Mouse (Mus musculus): ENCODE data around the gene Ctf2. TPM values are rescaled to one million over a fixed set of nuclear protein-coding genes. Genes with fewer than 3 reads are reported as not detected.

The Ctf2 gene
- polyA plus RNA-seq, 1 experiment: not detected

DNA sequence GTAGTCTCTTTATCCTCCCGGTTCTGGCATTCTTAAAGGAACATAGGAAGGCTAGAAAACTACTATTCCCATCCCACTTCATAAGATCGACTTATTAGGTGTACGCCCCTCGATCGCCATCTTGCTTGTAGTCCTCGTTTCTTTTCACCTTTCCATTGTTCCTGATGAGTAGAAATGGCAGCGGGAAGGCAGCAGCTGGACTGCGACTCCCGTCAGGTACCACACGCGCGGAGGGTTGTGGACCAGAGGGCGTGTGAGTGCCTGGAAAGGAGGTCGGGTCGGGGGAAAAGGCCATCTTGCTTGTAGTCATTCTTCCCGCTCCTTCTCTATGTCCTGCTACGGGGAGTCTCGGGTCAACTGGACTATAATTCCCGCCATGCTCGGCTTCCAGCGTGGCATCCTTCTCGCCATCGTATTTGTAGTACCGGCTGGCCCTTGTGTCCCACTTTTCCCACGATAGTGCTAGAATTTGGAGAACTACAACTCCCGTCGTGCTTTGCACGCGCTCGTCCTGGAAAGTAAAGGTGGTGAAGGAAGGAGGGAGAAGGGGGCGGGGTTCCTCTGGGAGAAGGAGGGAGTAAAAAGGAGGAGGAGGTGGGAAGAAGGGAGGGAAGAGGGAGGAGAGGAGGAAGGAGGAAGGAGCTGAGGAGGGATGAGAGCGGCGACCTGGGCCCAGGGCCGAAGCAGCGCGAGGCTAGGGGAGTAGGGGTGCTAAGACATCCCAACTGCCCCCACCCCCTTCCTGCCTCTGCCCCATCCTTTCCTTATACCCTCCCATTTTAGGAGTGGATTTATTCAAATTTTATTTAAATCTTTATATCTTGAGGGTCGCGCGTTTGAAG is 13.9 kb upstream of the Ctf2 start:
- TF ChIP-seq GATA1 (IDR thresholded peaks at IDR 0.05; ENCODE audit: low read length): no peak

DNA sequence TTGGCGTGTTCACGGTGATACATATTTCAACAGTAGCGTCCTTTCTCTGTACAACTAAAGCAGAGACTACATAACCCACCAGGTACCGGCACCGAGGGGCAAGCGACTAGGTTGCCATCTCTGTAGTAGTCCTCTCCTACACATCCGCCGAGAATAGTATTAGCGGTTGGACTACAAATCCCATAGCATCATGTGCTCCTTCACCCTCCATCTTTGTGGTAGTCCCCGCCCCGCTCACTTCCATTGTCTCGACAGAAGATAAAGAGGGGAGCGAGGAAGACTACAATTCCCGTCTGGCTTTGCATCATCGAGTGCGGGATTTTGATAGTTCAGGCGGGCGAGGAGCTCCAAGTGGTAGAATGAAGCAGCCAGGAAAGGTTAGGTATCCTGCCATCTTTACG is 13.3 kb upstream of the Ctf2 start:
- TF ChIP-seq GATA1 (IDR thresholded peaks at IDR 0.05; ENCODE audit: low read length): no peak

DNA sequence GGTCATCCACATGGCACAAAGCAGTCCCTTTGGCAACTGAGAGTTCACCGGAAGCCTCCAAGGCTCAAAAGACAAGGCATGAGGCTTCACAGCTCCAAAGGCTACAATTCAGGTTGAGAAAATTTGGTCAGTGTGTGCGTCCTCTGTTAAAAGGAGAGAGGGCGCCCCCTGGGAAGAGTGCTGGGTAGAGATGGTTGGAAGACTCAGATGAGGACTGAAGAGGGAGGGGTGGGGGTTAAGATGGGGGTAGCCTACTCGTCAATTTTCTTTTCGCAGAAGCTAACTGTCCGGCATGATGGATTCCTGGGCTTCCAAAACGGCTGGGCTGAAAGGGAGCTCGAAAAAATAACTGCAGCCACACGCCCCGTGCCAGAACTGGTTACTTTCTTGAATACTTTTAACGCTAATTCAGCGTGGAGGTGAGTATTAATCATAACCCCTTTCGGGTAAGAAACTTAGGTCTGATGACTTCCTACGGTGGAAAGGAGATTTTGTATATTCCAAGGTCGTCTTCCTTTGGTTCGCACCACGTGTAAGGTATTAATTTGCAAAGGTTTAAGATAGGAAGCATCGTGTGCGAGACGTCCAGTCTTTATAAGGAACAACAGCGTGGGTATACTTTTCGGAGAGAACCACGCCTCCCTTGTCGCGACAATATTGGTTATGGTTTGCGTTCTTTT is 12.5 kb upstream of the Ctf2 start, which contains the start of gene Fbxl19:
Gene Fbxl19, plus strand, starts transcription at position 178 of the 680 bp plus-strand sequence.
- TF ChIP-seq GATA1 (IDR thresholded peaks at IDR 0.05; ENCODE audit: low read length): no peak

DNA sequence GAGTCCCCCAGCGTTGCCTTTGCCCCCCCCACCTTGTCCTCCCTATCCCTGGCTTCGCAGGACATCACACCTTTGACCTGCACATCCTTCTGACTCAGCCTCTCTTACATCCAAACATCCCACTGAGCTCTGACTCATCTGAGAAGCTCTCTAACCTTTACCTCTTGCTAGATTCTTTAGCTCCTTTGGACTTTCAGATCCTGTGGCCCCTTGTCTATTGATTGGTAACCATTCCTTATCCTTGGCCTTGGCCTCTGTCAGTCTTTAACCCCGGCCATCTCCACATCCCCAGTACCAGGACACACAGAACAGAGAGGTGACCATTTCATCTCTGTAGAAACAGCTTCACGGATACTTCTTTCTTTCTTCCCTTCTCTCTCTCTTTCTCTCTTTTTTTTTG is 1.8 kb downstream of the Ctf2 start:
- TF ChIP-seq GATA1 (IDR thresholded peaks at IDR 0.05; ENCODE audit: low read length): no peak

DNA sequence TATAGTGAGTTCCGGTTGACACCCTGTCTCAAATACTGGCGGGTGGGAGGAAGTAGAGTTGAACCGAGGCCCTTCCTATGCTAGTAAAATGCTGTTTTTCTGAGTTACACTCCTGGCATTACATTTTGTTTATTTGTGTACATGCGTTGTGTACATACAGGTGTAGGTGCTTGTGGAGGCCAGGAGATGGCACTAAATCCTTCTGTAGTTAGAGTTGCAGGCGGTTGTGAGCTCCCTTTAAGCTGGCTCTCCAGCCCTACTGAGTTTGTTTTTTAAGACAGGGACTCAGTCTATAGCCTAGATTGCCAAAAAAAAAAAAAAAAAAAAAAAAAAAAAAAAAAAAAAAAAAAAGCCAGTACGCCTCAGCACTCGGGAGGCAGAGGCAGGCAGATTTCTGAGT is 4.1 kb downstream of the Ctf2 start:
- TF ChIP-seq GATA1 (IDR thresholded peaks at IDR 0.05; ENCODE audit: low read length): no peak

DNA sequence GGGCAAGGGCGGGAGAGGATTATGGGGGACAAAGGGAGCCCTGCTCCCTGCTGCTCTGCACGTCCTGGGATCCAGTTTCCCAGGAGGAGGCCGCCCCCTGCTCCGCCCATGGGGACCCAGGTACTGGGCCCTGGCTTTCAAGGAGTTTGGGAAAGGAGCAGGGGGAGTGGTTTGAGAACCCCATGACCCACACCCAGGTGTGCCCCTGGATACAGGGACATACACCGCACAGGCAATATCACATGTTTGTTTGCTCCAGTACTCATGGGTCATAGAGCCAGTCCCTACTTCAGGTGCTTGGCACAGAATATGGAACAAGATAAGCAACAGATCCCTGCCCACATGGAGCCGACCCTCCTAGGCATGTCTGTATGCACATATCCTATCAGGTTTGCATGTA is 6.0 kb downstream of the Ctf2 start:
- no peak for TF ChIP-seq GATA1 (IDR thresholded peaks at IDR 0.05; ENCODE audit: low read length)

DNA sequence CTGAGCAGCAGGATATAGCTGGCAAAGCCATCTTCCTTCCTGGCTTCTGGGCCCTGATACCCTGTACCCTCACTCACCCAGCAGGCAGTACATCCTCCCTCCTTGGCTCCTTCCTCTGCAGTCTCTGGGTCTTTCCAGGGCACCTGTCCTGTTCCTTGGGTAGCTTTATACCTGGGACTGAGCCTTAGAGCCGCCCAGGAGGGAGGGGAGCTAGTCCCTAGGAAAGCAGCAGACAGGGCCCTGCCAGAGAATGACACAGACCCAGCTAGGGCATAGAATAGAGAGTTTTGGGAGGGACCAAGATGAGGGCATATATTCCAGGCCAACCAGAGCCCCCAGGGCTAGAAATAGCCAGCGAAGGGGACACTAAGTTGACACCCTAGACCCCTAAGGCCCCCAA is 6.5 kb downstream of the Ctf2 start:
- no peak for TF ChIP-seq GATA1 (IDR thresholded peaks at IDR 0.05; ENCODE audit: low read length)

DNA sequence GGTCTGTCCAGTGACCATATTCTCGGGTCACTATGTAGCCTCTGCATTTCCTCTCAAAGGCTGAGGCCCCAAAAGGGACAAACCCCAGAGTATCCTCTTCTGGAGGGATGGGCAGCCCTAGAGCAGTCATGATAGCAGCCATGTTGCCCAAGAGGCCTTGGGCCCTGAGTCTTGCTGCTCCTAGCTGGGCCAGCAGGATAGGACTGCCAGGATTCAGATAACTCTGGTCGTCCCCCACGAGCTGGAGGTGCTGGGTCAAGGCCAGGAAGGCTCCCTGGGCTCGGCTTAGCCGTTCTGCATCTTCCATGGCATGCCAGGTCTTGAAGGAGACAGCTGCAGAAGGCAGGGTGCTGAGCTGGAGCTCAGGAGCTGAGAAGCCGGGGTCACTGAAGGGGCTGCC is 12.7 kb downstream of the Ctf2 start:
- TF ChIP-seq GATA1 (IDR thresholded peaks at IDR 0.05; ENCODE audit: low read length): no peak

DNA sequence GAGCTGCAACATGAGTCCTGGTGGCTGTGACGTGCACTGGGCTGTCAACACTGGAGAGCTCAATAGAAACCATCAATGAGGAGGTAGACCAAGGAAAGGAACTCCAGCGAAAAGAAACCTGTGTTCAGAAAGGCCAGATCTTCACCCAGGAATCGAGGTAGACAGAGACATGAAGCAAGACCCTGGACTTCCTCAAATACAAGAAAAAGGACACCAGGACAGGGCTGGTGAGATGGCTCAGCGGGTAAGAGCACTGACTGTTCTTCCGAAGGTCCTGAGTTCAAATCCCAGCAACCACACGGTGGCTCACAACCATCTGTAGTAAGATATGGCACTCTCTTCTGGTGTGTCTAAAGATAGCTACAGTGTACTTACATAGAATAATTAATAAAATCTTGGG is 13.6 kb downstream of the Ctf2 start:
- TF ChIP-seq GATA1 (IDR thresholded peaks at IDR 0.05; ENCODE audit: low read length): no peak

DNA sequence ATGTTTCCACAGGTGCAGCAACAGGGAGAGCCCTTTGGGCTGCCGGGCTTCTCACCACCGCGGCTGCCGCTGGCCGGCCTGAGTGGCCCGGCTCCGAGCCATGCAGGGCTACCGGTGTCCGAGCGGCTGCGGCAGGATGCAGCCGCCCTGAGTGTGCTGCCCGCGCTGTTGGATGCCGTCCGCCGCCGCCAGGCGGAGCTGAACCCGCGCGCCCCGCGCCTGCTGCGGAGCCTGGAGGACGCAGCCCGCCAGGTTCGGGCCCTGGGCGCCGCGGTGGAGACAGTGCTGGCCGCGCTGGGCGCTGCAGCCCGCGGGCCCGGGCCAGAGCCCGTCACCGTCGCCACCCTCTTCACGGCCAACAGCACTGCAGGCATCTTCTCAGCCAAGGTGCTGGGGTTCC is 15.0 kb downstream of the Ctf2 start:
- no peak for TF ChIP-seq GATA1 (IDR thresholded peaks at IDR 0.05; ENCODE audit: low read length)

DNA sequence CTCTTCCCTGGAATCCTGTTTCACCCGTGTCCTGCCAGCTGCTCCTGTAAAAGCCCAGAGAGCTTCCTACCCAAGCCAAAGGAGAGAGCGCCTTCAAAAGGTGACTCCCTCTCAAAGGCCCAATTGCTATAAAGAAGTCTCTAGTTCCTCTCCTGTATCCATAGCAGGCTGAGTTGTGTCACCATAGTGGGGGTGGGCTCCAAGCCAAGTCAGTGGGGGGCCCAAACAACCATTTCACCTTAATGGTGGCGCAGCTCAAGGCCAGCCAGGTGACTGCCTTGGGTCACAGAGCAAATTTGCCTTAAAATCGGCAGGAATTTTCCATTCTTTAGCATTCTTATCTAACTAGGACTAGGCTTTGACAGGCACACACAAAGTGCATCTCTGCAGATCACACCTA is 17.1 kb downstream of the Ctf2 start:
- no peak for TF ChIP-seq GATA1 (IDR thresholded peaks at IDR 0.05; ENCODE audit: low read length)

DNA sequence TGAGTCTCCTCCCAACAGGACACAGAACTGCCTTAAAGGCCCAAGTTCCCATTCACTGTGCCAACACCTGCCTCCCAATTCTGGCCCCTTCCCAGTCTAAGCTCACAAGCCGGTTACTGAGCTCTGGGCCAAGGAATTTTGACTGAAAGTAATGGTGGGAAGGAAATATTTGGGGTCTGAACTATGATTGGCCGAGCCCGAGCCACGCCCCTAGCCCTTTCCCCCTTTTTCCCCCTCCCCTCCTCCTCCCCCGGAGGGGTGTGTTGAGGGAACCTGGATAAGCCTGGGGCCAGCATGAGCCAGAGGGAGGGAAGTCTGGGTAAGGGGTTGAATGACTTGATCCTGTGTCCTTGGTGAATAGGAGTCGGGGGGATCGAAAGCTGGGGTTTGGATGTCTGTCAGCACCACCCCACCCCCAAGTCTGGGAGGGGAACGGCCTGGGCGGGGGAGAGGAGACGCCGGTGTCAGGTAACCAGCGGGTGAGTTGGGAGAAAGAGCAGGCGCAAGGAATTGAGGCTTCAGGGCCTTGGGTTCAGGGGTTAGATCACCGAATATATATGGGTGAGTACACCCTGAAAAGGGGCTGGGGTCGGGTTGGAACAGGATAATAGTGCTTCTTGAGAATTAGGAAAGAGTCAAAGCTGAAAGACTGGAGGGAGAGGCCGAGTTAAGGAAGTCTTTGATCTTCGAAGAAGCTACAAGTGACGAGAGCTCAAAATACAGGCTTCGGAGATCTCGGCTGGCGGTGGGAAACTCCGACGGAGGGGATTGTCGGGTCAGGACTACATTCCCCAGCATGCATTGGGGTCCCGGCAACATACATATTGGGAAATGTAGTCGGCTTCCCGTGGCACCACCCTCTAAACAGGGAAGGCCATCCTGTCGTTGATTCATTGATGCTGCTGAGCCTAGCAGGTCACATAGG is 19.2 kb downstream of the Ctf2 start, which contains the start of gene Ctf1:
Gene Ctf1, plus strand, starts transcription at position 276 of the 925 bp plus-strand sequence.
- TF ChIP-seq GATA1 (IDR thresholded peaks at IDR 0.05; ENCODE audit: low read length): no peak

DNA sequence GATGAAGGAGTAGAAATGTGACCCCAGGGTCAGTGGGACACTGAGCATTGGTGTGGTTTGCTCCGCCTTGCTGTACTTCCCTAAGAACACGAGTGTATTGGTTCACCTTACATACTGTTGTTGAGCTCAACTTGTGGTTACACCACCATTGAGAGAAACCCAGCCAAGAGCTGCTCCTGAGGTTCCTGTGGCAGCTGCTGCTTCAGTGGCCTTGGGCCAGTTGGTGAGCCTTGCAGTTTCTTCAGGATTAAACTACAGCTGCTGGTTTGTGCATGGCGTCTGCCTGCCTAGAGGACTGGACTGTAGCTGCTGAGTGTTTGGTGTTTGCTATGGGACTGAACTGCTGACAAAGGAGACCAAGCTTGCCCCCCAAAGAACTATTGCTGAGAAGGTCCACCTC is 20.5 kb downstream of the Ctf2 start:
- TF ChIP-seq GATA1 (IDR thresholded peaks at IDR 0.05; ENCODE audit: low read length): no peak

DNA sequence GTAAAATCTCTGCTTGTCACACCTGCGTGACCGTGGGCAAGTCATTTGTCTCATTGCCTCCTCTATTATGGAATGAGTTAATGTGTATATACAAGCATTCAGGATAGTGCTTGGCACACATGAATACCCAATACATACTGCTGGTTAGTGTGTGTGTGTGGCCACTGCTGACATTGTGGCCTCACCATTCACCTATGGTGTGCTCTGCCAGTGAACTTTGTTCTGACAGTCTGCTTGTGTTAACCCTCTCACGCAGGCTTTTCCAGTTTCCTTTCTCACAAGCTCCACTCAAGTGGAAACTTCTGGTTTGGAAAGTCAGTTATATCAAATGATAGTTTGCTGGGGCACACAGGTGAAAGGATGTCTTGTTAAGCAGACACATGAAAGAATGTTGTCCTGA is 20.9 kb downstream of the Ctf2 start:
- TF ChIP-seq GATA1 (IDR thresholded peaks at IDR 0.05; ENCODE audit: low read length): no peak

DNA sequence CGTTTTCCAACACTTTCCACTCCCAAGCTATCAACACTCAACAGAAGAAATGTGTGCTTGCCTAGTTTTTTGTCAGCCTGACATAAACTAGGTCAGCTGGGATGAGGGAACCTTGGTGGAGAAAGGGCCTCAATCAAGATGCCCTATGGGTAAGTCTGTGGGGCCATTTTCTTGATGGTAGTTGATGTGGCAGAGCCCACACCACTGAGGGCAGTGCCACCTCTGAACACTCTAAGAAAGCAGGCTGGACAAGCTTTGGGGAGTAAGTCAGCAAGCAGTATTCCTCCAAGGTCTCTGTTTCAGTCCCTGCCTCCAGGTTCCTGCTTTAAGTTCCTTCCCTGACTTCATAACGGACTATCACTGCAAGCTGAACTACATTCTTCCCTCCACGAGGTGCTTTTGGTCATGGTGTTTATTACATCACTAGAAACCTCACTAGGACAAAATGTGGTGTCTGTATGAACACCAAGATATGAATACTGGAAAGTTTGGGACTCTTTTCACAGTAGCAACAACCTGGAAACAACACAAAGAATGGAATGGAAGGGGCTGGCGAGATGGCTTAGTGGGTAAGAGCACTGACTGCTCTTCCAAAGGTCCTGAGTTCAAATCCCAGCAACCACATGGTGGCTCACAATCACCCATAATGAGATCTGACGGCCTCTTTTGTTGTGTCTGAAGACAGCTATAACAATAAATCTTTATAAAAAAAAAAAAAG is 22.5 kb downstream of the Ctf2 start:
- TF ChIP-seq GATA1 (IDR thresholded peaks at IDR 0.05; ENCODE audit: low read length): no peak

All from G1E-ER4 (cell line).